Mouse (Mus musculus): ENCODE measurements at regions not wholly inside any gene's neighbourhood (a gene's known extent, or its start where the extent isn't known, plus 50 kb on each side); places are given as distances from the start of the nearest gene placed in this dataset.

DNA sequence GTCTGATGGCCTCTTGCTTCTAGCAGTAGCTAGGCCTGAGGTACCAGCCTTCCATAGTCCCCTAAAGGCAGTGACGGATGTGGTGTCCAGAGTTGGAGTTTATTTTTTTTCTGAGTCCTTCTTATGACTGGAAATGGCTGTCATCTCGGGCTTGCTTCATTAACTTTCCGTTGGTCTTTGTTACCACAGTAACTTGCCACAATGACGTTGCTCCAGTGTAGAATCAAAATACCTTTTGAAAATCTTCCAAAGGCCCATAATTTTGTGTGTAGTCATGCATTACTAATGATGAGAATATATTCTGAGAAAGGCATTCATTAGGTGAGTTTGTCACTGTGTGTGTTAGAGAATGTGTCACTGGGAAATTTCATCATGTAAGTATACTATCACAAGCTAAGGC lies 108.4 kb upstream of the Sgk1 start:
- intact Hi-C loops (cut with DNase I), result no loop called here
- DNase-seq, result no peak

DNA sequence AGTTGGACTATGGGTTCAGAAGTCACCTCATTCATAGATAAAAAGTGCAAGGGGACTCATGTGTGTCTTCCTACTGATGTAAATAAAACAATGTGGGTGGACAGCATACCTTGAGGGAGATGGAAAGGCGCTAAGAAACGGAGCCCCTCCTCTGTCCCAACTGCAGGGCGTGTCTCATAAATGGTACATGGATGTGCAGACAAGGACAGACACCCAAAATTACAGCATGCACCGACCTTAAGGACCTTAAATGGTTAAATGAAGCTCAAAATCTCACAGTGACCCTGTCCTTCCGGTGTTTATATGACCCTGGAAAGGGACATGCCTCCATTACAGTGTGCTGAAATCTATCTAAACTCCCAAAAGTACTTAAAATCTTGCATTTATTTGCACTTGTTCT lies 106.5 kb upstream of the Sgk1 start:
- no peak for DNase-seq
- intact Hi-C loops (cut with DNase I), result no loop called here

DNA sequence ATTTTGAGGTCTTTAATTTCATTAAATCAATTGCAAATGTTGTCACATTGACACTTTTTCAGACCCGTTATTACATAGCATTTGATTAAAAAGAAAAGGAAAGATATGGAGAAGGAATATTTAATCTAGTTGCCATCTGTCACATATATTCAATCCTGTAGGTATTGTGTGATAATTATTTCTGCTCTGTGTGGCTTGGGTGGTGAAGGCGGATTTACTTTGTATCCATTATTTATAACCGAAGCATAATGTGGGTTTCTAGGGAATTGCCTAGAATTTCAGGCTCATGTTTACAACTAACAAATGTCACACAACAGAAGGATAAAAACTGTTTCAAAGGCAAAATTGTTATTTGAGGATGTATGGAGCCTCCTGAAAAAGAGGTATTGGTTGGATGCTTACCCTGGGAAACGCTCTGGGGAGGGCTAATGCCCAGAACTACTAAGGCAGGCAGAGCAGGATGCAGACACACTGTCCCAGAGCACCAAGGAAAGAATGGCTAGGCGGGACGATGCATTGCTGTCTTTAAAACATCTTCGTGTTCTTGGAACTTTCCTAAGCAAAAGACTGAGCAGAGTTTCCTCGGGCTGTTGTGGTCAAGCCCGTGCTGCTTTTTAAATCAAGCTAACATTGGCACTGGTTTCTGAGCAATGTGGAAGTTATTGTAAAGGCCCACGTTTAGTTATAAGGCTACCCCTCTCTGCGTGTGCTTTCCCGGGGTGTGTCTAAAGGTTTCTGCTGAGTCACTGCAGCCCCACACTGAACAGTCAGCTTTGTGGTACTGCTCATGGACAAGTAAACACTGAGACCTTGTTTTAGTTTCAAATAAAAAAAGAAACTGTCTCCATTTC lies 105.8 kb upstream of the Sgk1 start:
- DNase-seq, result no peak
- intact Hi-C loops (cut with DNase I), result no loop called here

DNA sequence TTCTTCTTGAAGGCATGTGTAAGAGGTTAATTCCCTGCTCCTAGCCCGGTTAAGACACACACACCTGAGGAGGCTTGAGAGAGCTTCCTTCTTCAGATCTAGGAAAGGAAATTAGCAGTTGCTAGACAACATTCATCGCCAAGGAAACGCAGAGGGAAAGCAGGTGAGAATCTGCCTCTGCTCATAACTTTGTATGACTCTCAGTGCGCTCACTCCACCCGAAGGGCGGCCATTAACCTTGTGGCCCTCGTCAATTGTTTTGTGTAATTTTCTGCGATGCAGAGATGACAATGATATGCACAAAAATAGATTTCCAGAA lies 105.3 kb upstream of the Sgk1 start:
- intact Hi-C loops (cut with DNase I), result no loop called here
- no peak for DNase-seq

DNA sequence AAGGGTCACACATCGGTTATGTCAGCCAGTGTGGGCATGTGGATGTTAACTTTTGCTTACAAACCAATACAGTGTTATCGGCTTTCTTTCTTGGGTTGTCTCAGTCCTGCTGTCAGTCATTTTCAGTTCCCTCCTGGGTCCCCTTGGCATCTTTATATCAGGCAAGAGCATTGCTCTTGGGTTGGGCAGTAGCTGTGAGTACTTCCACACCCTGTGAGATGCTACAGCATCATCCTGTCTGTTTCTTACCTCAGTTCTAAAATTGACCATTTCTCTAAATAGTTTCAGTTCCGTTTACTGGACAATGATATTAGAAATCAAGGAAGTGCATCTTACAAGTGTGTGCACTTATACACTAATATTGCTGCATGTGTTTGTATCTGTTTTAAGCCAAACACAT lies 104.9 kb upstream of the Sgk1 start:
- intact Hi-C loops (cut with DNase I), result no loop called here
- DNase-seq, result no peak

DNA sequence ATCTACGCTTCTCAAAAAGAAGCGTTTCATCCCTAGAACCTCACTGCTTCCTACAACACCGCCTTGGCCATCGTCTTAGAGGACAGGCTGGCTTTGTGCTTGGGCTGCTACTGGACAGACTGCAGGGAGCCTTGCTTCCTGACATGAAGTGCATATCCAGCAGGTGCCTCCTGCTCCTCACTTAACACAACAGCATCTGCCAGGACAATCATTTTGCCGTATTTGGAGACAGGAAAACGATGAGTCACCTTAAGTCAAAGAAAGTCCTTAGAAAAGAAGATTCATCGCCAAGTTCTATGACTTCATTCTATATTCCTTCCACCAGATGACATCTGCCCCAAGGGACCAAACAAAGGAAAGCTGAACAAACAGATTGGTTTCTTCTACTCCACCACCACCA lies 98.5 kb upstream of the Sgk1 start:
- intact Hi-C loops (cut with DNase I), result no loop called here
- DNase-seq, result no peak

DNA sequence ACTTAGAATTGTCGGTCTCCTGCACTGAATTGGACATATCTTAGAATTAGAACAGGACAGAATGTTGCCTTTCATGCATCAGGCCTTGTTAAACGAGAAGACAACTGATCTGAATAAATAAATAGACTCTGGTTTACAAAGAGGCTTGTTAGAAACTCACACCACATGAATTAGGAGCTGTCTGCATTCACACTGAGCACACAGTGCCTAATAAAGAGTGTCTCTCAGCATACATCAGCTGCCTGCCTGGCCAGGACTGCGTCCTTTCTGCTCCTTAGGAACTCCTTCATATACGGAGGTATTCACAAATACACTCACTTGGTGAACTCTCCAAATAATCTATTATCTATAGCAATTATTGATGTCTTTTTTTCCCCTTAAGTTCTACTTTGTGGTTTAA lies 96.9 kb upstream of the Sgk1 start:
- intact Hi-C loops (cut with DNase I), result no loop called here
- DNase-seq, result no peak

DNA sequence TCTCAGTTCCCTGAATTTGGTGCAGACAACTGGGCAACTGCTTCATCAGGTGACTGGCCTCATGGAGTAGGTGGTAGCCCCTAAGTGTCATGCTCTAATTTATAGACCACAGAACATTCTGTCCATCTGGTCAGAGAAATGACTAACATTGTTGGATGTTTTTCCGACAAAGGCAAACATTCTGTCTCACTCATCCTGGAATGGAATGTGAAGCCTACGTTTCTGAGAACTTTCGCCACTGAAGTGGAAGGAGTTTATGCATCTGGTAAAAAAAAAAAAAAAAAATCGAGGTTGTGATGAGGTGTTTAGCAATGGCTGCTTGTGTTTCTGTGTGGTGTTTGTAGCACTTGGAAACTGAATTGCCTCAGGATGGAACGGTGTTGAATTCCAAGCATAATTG lies 96.2 kb upstream of the Sgk1 start:
- intact Hi-C loops (cut with DNase I), result no loop called here
- DNase-seq, result no peak

DNA sequence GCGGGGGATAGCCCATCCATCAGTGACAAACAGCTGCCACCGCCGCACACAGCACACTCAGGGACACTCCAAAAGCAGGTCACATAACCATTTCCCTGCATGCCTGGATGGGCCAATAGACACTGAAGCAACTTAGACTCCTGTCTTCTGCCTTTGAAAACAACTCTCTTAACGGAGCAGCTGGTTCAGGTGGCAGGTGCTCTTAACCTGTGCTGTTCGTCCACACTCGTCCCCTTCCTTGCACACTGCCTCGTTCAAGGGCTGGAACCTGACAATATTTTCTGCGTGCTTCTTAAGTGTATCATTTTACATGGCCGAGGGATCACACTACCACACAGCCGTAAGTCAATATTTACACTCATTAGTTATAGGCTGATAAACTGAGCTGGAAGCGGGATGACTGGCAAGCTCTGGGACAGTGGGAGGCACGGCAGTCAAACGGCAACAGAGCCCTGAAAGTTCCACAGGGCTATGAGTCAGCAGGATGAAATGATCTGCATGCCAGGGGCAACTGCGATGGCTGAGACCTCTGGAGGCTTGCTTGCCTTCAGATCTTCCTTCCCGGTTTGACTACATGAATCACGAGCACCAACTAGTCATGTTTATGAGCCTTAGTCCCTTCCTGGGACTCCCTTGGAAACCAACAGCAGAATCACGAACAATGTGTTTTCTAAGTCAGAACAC lies 92.0 kb upstream of the Sgk1 start:
- intact Hi-C loops (cut with DNase I), result no loop called here
- DNase-seq, result peak in 1 of 2 experiments; percentile 15

DNA sequence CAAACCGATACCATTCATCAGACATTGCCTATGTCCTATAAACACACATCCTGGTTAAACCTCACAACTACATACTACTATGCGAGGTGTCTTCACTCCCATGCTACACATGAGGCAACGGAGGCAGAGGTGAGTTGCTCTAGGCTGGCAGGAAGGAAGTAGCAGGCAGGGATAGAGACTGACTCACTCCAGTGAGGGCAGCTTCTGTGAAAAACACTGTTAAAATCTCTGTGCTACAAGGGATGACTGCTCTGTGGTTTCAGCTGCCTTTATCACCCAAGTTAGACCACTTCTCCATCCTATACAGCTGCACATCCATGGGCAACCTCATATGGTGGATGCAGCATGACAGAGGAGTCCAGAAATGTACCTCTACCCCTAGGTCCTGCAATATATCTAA lies 91.0 kb upstream of the Sgk1 start:
- DNase-seq, result no peak
- intact Hi-C loops (cut with DNase I), result no loop called here

DNA sequence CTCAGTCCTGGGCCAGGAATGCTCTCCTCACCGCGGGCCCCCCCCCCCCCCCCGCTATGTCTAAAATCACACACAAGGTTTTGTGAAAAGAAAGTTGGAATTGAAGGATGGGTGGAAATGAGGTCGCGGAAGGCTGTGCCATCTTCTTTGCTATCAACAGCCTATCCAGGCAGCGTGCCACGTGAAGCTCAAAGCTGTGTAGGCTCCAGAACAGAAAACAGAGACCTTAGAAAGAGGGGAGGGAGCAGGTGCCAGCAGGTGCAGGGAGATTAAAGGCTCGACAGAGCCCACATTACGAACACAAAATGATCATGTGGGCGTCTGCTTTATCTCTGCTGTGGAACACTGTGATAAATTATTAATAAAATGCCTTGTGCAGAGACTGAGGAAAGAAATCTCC lies 89.6 kb upstream of the Sgk1 start:
- intact Hi-C loops (cut with DNase I), result no loop called here
- DNase-seq, result no peak

DNA sequence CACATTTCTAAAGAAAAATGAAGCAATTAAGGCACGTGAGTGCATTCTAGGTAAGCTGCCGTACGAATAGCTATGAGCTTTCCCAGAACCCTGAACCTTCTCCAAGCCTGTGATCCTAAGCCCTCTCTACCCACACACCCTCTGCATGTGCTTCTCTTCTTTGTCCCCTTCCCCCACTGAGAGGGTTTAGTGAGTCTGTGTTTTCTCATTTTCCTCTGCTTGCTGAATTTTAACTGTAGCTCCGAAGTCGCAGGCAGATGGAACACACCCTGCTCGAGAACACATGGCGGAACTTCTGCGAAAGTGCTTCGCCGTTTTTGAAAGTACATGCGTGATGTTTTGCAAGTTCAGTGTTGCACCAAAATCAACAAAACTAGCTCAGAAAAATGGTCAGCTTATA lies 88.3 kb upstream of the Sgk1 start:
- intact Hi-C loops (cut with DNase I), result no loop called here

DNA sequence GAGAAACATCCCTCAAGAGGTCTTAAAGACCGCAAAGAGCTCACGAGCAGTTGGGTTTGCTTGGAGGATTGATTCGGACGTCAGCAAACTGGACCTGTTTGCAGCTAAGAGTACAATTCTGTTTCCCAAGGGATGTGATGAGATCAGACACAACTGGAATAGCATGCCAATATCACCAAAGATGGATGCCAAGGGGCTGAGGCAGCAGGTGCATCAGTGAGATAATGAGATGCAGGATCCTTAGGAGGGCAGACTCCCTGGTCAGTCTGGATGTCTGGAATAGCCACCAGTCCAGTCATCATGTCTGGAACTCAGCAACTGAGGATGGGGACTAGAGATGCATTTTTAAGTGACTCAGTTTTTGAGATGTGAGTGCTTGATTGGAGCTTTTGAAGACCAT lies 85.6 kb upstream of the Sgk1 start:
- no peak for DNase-seq
- intact Hi-C loops (cut with DNase I), result no loop called here

More for the DNA sequence above, 88.3 kb upstream of the Sgk1 start:
- no peak for DNase-seq

DNA sequence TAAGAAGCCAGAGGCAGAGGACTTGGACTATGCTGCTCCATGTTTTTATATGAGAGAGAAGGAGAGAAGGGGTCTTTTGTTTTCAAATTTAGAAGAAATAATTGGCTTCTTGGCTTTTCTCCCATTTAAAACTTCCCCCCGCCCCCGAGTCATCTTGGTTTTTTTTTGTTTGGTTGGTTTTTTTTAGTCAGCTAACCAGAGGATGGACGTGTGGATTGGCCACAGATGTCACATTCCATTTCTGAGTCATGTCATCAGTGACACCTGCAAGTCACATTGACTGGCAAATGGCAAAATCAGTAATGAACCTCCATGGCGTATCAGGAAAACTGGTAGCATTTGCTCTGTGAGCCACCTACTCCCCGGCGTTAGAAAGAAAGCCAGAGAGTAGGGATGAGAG lies 83.9 kb upstream of the Sgk1 start:
- DNase-seq, result no peak
- intact Hi-C loops (cut with DNase I), result no loop called here

DNA sequence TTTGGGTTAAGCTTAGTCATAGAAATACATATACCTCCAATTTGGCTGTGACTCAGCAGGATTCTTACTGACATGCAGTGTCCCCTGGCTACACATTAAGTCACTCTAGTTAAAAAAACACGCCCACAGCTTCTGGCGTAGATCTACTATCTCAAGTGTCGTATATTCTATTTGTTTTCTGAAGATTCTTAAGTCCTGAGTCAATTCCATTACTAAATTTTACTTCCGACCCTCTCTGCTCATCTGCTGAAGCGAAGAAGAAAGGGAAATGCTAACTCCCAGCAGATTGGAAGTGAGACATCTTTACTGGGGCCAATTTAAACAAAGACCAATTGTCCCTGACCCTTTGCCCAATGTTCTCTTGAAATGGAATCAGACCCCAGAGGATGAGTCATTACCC lies 80.4 kb upstream of the Sgk1 start:
- intact Hi-C loops (cut with DNase I), result no loop called here
- no peak for DNase-seq

DNA sequence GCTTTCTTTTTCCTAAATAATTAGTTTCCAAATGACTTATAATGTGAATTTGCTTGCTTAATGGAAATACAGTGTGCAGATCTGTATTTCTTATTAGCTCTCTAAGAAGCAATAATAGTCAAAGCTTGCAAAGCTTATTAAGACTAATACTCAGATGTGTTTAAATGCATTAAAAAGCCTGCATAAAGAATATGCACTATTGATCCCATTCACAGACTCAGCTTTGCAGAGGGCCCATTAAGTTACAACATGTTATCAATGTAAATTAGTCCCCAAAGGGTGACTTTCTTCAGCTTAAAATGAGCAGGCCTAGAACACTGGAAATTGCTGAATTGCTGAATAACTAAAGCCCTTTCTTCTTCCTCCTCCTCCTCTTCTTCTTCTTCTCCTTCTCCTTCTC lies 78.8 kb upstream of the Sgk1 start:
- DNase-seq, result no peak
- intact Hi-C loops (cut with DNase I), result no loop called here

DNA sequence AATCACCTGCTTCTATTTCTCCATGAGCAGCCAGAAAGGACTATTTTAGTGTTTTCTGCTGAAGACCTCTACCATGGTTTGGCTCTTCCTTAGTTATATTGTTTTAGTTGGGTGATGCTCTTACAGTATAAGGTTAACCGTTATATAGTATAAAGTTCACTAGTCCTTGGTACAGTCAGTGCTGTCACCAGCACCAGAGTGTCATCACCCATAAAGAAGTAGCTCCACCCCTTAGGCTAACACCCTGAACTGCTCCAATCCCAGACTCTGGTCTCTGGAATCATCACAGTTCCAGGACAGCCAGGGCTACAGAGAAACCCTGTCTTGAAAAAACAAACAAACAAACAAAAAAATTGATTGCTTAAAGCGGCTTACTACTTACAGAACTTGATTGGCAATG lies 77.2 kb upstream of the Sgk1 start:
- DNase-seq, result no peak
- intact Hi-C loops (cut with DNase I), result no loop called here

DNA sequence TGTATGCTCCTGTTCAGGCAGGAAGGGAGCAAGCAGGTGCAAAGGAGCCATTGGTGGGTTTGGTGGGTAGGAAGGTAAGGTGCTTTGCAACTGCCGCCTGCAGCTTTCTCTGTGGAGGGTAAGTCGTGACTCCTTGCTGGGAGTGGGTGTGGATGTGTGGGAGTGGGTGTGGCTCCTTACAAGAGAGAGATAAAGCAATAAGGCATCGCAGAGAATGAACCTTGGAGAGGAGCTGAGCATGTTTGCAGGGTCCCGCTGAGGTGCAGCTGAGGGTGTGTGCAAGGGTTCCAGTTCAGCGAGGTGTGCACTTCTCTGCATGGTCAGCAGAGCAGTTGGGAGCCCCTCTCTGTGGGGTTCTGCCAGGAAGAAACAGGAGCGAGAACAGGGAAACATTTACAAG lies 76.4 kb upstream of the Sgk1 start:
- intact Hi-C loops (cut with DNase I), result no loop called here
- DNase-seq, result no peak

DNA sequence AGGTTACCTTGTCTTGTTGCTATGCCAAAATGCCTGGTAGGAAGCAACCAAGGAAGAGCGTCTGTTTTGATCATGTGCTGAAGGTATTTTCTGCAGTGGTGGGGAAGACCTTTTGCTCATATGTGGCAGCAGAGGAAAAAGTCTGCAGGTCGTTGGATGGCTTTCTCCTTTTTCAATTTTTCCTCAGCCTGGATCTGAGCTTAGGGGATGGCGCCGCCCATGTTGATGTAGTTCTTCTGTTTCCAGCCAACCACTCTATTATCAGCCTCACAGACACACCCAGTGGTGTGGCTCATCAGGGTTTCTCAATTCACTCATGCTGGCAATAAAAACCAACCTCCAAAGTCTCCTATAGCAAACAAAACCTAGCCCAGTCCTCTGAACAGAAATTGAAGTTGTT lies 75.3 kb upstream of the Sgk1 start:
- intact Hi-C loops (cut with DNase I), result no loop called here
- DNase-seq, result no peak

DNA sequence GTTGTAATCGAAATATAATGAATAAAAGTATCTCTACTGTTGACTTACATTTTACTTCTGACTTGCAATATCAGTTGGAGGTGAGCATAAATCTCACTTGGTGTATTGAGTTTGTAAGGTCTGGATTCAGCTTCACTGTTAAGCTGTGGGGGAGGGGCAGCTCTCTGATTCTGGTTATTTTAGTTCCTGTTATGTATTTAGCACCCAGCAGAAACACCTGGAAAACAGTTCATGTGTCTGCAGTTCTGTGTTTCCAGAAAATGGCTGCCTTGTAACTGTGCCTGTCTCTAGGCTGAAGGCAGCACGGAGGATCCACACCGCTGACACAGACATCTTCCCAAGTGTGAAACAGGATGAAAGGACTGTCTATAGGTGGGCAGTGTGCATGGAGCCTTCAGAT lies 62.3 kb upstream of the Sgk1 start:
- intact Hi-C loops (cut with DNase I), result no loop called here
- DNase-seq, result no peak

DNA sequence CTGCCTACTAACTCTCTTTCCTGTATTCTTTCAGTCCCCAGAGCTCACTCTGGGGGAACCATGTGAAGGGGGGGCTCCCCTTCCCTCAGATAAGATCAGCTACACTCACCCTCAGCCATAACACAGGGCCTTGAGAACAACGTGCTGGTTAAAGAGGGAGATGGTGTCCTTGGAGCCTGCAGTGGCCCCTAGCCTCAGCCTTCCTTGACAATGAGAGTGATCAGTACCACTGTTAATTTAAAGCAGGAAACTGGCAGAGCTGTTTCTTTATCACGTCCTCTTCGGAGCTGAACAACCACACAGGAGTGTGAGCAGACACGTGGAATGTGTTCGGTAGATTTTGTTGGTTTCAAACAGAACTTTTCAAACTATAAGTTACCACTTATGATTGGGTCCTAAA lies 60.6 kb upstream of the Sgk1 start:
- intact Hi-C loops (cut with DNase I), result no loop called here
- no peak for DNase-seq

DNA sequence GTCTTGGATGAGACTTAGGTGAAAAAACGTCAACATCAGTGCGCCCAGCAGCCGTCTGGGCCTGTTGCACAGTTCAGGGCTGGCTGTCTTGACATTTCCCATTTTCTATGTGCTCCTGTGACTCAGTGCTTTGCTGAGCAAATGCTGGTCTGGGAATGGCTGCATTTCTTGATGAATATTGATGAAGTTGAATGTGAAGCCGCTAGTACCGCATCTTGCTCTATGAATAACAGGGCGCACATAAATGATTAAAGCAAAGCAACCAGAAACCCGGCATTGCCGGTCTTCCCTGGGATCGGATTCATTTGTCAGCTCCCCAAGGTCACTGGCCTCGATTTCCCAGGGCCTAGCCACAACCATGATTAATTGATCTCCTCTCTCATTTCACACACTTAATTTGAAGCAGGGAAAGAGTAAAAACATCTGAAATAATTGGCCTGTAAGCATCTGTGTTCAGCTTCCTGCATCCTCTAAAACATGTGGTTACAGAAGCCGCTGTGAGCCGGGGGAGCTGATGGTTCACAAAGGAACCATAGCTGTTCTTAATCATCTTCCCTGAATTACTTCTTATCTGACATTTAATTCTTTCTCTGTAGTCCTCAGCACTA lies 57.5 kb upstream of the Sgk1 start:
- no peak for DNase-seq
- intact Hi-C loops (cut with DNase I), result no loop called here
